Comparison of ENCODE assay signal across 7 mouse cellular contexts in the genomic region with DNA sequence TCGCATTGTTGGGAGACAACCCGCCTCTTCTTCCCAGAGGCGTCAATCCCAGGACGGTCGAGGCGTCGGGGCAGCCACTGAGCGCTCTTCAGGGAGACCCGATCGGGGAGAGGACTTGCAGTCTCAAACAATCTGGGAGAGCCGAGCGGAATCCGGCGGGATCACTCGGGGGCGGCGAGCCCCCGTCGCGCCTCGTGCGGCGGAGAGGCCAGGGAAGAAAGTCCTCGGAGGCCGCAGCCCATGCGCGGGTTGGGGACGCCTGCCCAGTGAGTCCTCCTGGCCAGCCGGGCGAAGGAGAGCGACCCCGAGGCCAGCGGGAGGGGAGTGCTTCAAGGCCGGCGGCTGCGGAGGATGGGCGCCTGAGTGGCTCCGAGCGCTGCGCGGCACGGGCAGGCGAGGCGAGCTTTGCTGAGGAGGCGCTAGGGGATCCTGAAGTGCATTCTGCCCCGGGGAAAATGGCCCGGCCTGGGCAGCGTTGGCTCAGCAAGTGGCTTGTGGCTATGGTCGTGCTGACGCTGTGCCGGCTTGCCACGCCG. TPM values are rescaled to one million over a fixed set of nuclear protein-coding genes. Genes with fewer than 3 reads are reported as not detected.
DNase-seq lines count a peak whose midpoint lies in the region; ATAC-seq and TF ChIP-seq lines count a peak whose summit lies in the region.

No protein-coding gene starts in this region.

- no peaks in the 10 kb centered on the region for H3K27me3 ChIP-seq in testis, adult 2 months (ENCODE audit: control insufficient read depth, insufficient read depth, low read length)
- H3K27me3 ChIP-seq in intestine, postnatal 0 days (replicated peaks; ENCODE audit: control insufficient read depth, insufficient read depth, low read length), result no peaks in the 10 kb centered on the region

- WGBS in intestine, postnatal 0 days, result 24% methylated on average over 53 of the region's 53 CpGs

- peak; percentile 3; the same call in 1 of the 2 replicates for ATAC-seq in intestine, postnatal 0 days

- H3K4me1 ChIP-seq in testis, adult 2 months (ENCODE audit: control insufficient read depth, insufficient read depth, low read length), result peaks cover 4% of the 10 kb centered on the region
- no peaks in the 10 kb centered on the region; the same call in none of the 2 replicates for H3K4me1 ChIP-seq in brown adipose tissue, adult 24 weeks (ENCODE audit: control insufficient read depth, insufficient read depth, insufficient read length, low read length)
- no peaks in the 10 kb centered on the region for H3K4me1 ChIP-seq in intestine, postnatal 0 days (replicated peaks; ENCODE audit: control insufficient read depth, insufficient read depth, low read length)

- DNase-seq in testis, postnatal 14 days (ENCODE audit: low spot score), result no peak
- DNase-seq in gastrocnemius, adult 18-20 months (ENCODE audit: low spot score), result peak; percentile 8
- DNase-seq in lung, postnatal 10 days, result peak; percentile 55
- DNase-seq in testis, postnatal 10 days (ENCODE audit: low spot score), result peak; percentile 59

- no peak for TF ChIP-seq CTCF in testis, adult 2 months (IDR thresholded peaks at IDR 0.05; ENCODE audit: control insufficient read depth, insufficient read depth, insufficient replicate concordance, low read depth, low read length)
- TF ChIP-seq CTCF in intestine, postnatal 0 days (IDR thresholded peaks at IDR 0.05; ENCODE audit: low read depth), result no peak

- no peak for TF ChIP-seq POLR2A in testis, adult 2 months (IDR thresholded peaks at IDR 0.05; ENCODE audit: control insufficient read depth, low read depth, low read length)

- peak overlapping the region; percentile 68 for H3K27ac ChIP-seq in testis, adult 2 months (ENCODE audit: control insufficient read depth, insufficient read depth, low read depth, low read length)
- peak overlapping the region; percentile 93 for H3K27ac ChIP-seq in brown adipose tissue, adult 24 weeks (replicated peaks; ENCODE audit: low read depth, low read length)
- peak overlapping the region; percentile 75 for H3K27ac ChIP-seq in intestine, postnatal 0 days (ENCODE audit: low read depth, low read length)

- H3K36me3 ChIP-seq in testis, adult 2 months (ENCODE audit: control insufficient read depth, insufficient read depth, low read length), result no peaks in the 10 kb centered on the region
- H3K36me3 ChIP-seq in intestine, postnatal 0 days (ENCODE audit: control insufficient read depth, insufficient read depth), result no peaks in the 10 kb centered on the region

- H3K4me2 ChIP-seq in intestine, postnatal 0 days (replicated peaks; ENCODE audit: low read depth), result peak overlapping the region; percentile 64

- H3K9ac ChIP-seq in intestine, postnatal 0 days (ENCODE audit: low read depth, low read length), result peak overlapping the region; percentile 62

- no peaks in the 10 kb centered on the region for H3K9me3 ChIP-seq in intestine, postnatal 0 days (ENCODE audit: control insufficient read depth)

- H3K4me3 ChIP-seq in testis, adult 2 months (ENCODE audit: control insufficient read depth, low read depth, low read length), result peak overlapping the region; percentile 80
- H3K4me3 ChIP-seq in brown adipose tissue, adult 24 weeks (ENCODE audit: insufficient read depth, low read depth, low read length), result peak overlapping the region; percentile 81
- H3K4me3 ChIP-seq in intestine, postnatal 0 days (ENCODE audit: low read depth, low read length), result peak overlapping the region; percentile 59

RNA-seq across cellular contexts. Expression of gene Efnb1, which starts 0.6 kb away (rescaled TPM):
- polyA plus RNA-seq in testis, adult 2 months (2012; rRNA removed), result 8.4 TPM in 2 replicates
- 10.3 and 17.4 TPM in 2 replicates for polyA plus RNA-seq in brown adipose tissue, adult 24 weeks (2012; ENCODE audit: insufficient read depth, insufficient read length, missing spikeins)
- total RNA-seq in gastrocnemius, adult 18-20 months (2021), result 1 to 10 TPM; 5.4 to 6.6 TPM
- polyA plus RNA-seq in intestine, postnatal 0 days (2015; fragmentation: Nextera tagmentation; extraction: Ambion mirVana), result 12.5 and 13.0 TPM in 2 replicates
